Mouse (Mus musculus) hindbrain, embryonic 10.5 days (tissue): ENCODE measurements around the gene Pik3r6. TPM values are rescaled to one million over a fixed set of nuclear protein-coding genes. Genes with fewer than 3 reads are reported as not detected.
A peak's percentile ranks its signal among the peaks of the same experiment; 100 is the strongest.

ENCODE experiments used
- DNase-seq: peaks from one replicate; pipeline ENCODE4 v3.0.0-alpha.2; 2017; ENCODE audit warnings: low spot score
- H3K27ac ChIP-seq: fragments of 300-500 bp; sonication (generic); 2 replicates; pipeline ENCODE4 v1.5.1; 2016; ENCODE audit warnings: mild to moderate bottlenecking, moderate library complexity
- H3K27me3 ChIP-seq: fragments of 300-500 bp; sonication (generic); 2 replicates; pipeline ENCODE4 v1.6.1; 2016; ENCODE audit warnings: mild to moderate bottlenecking; ENCODE audit not compliant: poor library complexity, insufficient read depth, severe bottlenecking
- H3K36me3 ChIP-seq: fragments of 300-500 bp; sonication (generic); 2 replicates; pipeline ENCODE4 v1.6.1; 2016; ENCODE audit warnings: mild to moderate bottlenecking, moderate library complexity
- H3K4me1 ChIP-seq: fragments of 300-500 bp; sonication (generic); replicated peaks from 2 replicates; pipeline ENCODE4 v1.6.1; 2016; ENCODE audit warnings: mild to moderate bottlenecking
- H3K4me3 ChIP-seq: fragments of 300-500 bp; sonication (generic); 2 replicates; pipeline ENCODE4 v1.5.1; 2016; ENCODE audit warnings: mild to moderate bottlenecking, moderate library complexity
- H3K9me3 ChIP-seq: fragments of 300-500 bp; sonication (generic); 2 replicates; pipeline ENCODE4 v1.6.1; 2016; ENCODE audit warnings: mild to moderate bottlenecking, moderate library complexity
- WGBS: fragments of 180-500 bp; shearing (Covaris S2); methylation state at CpG from one replicate; pipeline ENCODE4 v1.1.7; 2016; 5-methylcytosine and 5-hydroxymethylcytosine counted together
- polyA plus RNA-seq: library from polyadenylated mRNA; unstranded; fragments of >200 nt; fragmentation: Nextera tagmentation; extraction: Ambion mirVana; gene quantifications from 2 replicates; pipeline ENCODE4 v1.2.1, GENCODE M21; 2016

The Pik3r6 gene
- polyA plus RNA-seq, 1 experiment from 2014 or later: 2.1 TPM

GRCm38 (mm10) chr11:68520439-68520838, 17.6 kb downstream of the Pik3r6 start:
- H3K9me3 ChIP-seq: peaks cover 11% of the 10 kb centered on the region; the same call in 1 of the 2 replicates
- WGBS: 83% methylated on average over 2 of the region's 2 CpGs
- 0 out of 2 replicates have a peak, but pooled peaks cover 3% of the 10 kb centered on the region for H3K4me1 ChIP-seq
- no peaks in the 10 kb centered on the region for H3K36me3 ChIP-seq
- no peak overlapping the region for H3K27ac ChIP-seq
- H3K27me3 ChIP-seq: no peaks in the 10 kb centered on the region
- DNase-seq: no peak
- no peak overlapping the region for H3K4me3 ChIP-seq

GRCm38 (mm10) chr11:68521352-68521751, 18.5 kb downstream of the Pik3r6 start:
- Histone ChIP-seq H3K36me3 (no peaks in the 10 kb centered on the region), H3K4me3 (no peak overlapping the region), H3K9me3 (peaks cover 11% of the 10 kb centered on the region; the same call in 1 of the 2 replicates), H3K4me1 (0 out of 2 replicates have a peak, but pooled peaks cover 3% of the 10 kb centered on the region), H3K27ac (no peak overlapping the region), H3K27me3 (no peaks in the 10 kb centered on the region)
- WGBS: 85% methylated on average over 5 of the region's 5 CpGs
- no peak for DNase-seq

GRCm38 (mm10) chr11:68526441-68526840, 23.6 kb downstream of the Pik3r6 start:
- no peak overlapping the region for H3K27ac ChIP-seq
- peaks cover 5% of the 10 kb centered on the region; the same call in 1 of the 2 replicates for H3K27me3 ChIP-seq
- no peaks in the 10 kb centered on the region for H3K9me3 ChIP-seq
- no peak overlapping the region for H3K4me3 ChIP-seq
- H3K4me1 ChIP-seq: 0 out of 2 replicates have a peak, but pooled peaks cover 6% of the 10 kb centered on the region
- DNase-seq: no peak
- H3K36me3 ChIP-seq: no peaks in the 10 kb centered on the region
- WGBS: 75% methylated on average over 4 of the region's 4 CpGs

GRCm38 (mm10) chr11:68531066-68531806, 28.4 kb downstream of the Pik3r6 start:
- Histone ChIP-seq H3K4me1 (peaks cover 8% of the 10 kb centered on the region; the same call in 1 of the 2 replicates), H3K9me3 (no peaks in the 10 kb centered on the region), H3K27ac (no peak overlapping the region), H3K4me3 (no peak overlapping the region), H3K27me3 (peaks cover 6% of the 10 kb centered on the region), H3K36me3 (no peaks in the 10 kb centered on the region)
- peak; percentile 41 for DNase-seq
- 28% methylated on average over 16 of the region's 16 CpGs for WGBS

DNA sequence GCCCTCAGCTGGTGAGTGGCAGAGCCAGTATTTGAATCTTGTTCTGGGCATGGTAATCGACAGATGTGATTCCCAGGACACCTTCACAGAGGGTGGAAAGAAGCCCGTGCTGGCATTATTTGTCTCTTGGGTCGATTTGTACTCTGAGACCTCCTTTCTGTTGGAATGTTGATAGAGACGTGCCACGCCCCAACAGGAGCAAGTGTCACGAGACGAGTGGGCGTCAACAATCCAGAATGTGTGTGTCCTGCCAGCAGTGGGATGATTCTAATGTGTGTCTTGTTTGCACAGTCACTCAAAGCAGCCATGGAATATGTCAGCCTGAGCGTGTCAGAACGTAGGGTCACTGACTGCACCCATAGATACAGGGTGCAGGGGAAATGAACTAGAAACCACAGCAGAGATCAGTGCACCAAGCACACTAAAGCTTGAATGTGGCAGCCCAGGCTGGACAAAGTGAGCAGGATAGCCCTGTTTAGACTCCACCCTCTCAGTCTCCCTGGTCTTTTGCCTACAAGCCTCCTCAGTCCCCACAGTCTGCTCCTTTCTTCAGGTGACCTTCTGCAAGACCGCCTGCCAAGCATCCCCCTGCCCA, 29.2 kb downstream of the Pik3r6 start:
- DNase-seq: no peak
- Histone ChIP-seq H3K9me3 (no peaks in the 10 kb centered on the region), H3K27ac (no peak overlapping the region), H3K27me3 (peaks cover 6% of the 10 kb centered on the region), H3K36me3 (no peaks in the 10 kb centered on the region), H3K4me1 (peaks cover 13% of the 10 kb centered on the region), H3K4me3 (no peak overlapping the region)
- WGBS: 79% methylated on average over 11 of the region's 11 CpGs

DNA sequence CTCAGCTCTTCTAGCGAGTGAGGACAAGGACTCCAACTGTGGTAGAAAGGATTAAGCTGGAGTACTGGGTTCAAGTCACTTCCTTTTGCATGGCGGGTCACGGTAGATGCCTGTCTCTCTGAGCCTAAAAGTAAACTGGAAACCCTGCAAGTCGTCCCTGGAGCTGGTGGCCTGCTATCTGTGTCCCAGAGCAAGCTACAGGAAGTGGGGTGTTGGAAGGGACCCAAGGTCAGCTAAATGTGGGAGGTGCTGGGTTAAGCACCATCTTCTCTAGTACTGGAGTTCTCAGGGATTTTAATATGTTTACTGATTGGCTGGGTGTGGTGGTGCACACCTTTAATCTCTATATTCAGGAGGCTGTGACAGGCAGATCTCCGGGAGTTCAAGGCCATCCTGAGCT, 30.0 kb downstream of the Pik3r6 start:
- no peak for DNase-seq
- Histone ChIP-seq H3K4me3 (no peak overlapping the region), H3K27me3 (peaks cover 6% of the 10 kb centered on the region), H3K27ac (no peak overlapping the region), H3K36me3 (no peaks in the 10 kb centered on the region), H3K9me3 (no peaks in the 10 kb centered on the region), H3K4me1 (peaks cover 13% of the 10 kb centered on the region)
- 85% methylated on average over 5 of the region's 5 CpGs for WGBS

DNA sequence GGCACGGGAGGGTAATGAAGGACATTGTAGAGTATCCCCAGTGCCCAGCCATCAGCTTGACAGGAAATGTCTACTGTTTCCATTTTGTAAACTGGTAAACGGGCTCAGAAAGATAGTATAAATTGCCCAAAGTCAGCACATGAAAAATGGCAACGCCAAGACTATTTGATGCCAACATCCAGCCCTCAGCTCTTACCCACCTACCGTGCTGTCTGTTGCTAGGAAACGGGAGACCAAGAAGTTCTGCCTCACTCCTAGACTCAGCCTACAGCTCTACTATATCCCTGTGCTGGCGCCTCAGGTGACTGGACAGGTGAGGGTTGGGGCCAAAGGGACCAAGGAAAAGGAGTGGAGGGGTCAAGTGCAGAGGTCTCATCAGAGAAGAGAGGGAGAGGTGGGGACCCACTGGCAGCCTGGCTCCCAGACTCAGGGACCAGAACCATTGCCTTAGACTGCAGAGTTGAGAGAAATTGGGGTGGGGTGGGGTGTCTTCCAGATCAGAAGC, 31.2 kb downstream of the Pik3r6 start:
- Histone ChIP-seq H3K4me1 (peaks cover 13% of the 10 kb centered on the region), H3K27me3 (peaks cover 6% of the 10 kb centered on the region), H3K27ac (no peak overlapping the region), H3K9me3 (no peaks in the 10 kb centered on the region), H3K36me3 (no peaks in the 10 kb centered on the region), H3K4me3 (no peak overlapping the region)
- DNase-seq: no peak
- WGBS: 85% methylated on average over 6 of the region's 6 CpGs

DNA sequence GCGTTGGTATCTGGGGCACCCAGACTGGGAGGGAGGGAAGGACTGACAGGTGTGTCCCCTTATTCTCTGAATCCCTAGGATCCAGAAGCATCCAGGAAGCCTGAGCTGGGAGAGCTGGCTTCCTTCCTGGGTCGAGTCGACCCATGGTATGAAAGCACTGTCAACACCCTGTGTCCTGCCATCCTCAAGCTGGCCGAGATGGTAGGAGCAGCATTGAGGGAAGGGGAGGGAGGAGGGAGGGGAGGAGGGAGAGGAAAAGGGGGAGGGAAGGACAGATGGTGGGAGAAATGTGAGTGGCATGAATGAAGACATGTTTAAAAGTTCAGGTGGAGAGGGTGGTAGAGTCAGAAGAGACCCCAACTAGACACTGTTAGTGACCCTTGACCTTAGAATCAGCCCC, 33.2 kb downstream of the Pik3r6 start:
- no peaks in the 10 kb centered on the region for H3K36me3 ChIP-seq
- 75% methylated on average over 4 of the region's 4 CpGs for WGBS
- DNase-seq: no peak
- H3K27me3 ChIP-seq: peaks cover 4% of the 10 kb centered on the region
- peaks cover 12% of the 10 kb centered on the region for H3K4me1 ChIP-seq
- no peak overlapping the region for H3K27ac ChIP-seq
- no peaks in the 10 kb centered on the region for H3K9me3 ChIP-seq
- H3K4me3 ChIP-seq: no peak overlapping the region

DNA sequence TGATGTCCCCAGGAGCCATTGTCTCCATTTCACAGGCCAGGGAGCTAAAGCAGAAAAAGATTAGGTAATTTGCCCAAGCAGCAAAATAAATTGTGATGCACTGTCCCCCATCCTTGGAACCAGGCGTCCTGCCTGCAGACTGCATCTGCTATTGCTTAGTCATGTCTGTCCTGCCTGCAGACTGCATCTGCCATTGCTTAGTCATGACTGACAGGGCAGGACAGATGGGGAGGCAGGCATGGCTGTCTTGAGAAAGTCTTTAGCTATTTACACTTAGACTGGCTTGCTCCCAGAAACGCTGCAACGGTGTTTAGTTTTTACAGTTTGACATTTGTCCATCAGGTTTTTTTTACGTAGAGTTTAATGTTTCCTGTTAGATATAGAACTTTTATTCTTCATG, 33.6 kb downstream of the Pik3r6 start:
- WGBS: 59% methylated on average over 4 of the region's 4 CpGs
- no peak overlapping the region for H3K4me3 ChIP-seq
- peak; percentile 55 for DNase-seq
- H3K27ac ChIP-seq: no peak overlapping the region
- H3K27me3 ChIP-seq: peaks cover under 1% of the 10 kb centered on the region
- H3K36me3 ChIP-seq: no peaks in the 10 kb centered on the region
- H3K4me1 ChIP-seq: peaks cover 8% of the 10 kb centered on the region
- no peaks in the 10 kb centered on the region for H3K9me3 ChIP-seq

GRCm38 (mm10) chr11:68539621-68540020, 36.8 kb downstream of the Pik3r6 start:
- Histone ChIP-seq H3K27me3 (peaks cover 8% of the 10 kb centered on the region; the same call in 1 of the 2 replicates), H3K36me3 (no peaks in the 10 kb centered on the region), H3K4me3 (no peak overlapping the region), H3K27ac (no peak overlapping the region), H3K9me3 (no peaks in the 10 kb centered on the region), H3K4me1 (peaks cover 7% of the 10 kb centered on the region)
- DNase-seq: no peak
- 59% methylated on average over 5 of the region's 5 CpGs for WGBS

DNA sequence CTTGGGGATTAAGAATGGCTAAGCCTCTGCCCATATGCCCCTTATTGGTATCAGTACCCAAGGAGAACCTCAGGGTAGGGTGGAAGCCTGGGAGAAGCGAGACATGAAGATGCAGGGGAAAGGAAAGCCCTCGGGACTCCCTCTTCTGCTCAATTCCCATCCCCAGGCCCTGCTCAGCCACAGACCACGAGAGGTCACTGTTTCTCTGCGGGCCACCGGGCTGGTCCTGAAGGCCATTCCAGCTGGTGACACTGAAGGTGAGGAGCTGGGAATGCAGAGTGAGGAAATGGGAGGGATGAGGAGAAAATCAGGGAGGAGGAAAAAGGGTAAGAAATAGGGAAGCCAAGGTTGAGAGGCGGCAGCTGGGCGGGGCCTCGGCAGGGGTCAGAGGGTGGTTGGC, 41.7 kb downstream of the Pik3r6 start:
- Histone ChIP-seq H3K36me3 (no peaks in the 10 kb centered on the region), H3K4me3 (no peak overlapping the region), H3K27me3 (peaks cover 17% of the 10 kb centered on the region), H3K9me3 (no peaks in the 10 kb centered on the region), H3K4me1 (0 out of 2 replicates have a peak, but pooled peaks cover 4% of the 10 kb centered on the region), H3K27ac (no peak overlapping the region)
- DNase-seq: peak; percentile 31
- 10% methylated on average over 8 of the region's 8 CpGs for WGBS

GRCm38 (mm10) chr11:68545172-68545571, 42.4 kb downstream of the Pik3r6 start:
- Histone ChIP-seq H3K9me3 (no peaks in the 10 kb centered on the region), H3K4me1 (0 out of 2 replicates have a peak, but pooled peaks cover 4% of the 10 kb centered on the region), H3K36me3 (no peaks in the 10 kb centered on the region), H3K4me3 (no peak overlapping the region), H3K27ac (no peak overlapping the region), H3K27me3 (peaks cover 17% of the 10 kb centered on the region)
- DNase-seq: no peak
- WGBS: 59% methylated on average over 7 of the region's 7 CpGs

GRCm38 (mm10) chr11:68545682-68546222, 42.9 kb downstream of the Pik3r6 start:
- no peak for DNase-seq
- Histone ChIP-seq H3K36me3 (no peaks in the 10 kb centered on the region), H3K27me3 (peaks cover 17% of the 10 kb centered on the region), H3K4me3 (no peak overlapping the region), H3K9me3 (no peaks in the 10 kb centered on the region), H3K4me1 (0 out of 2 replicates have a peak, but pooled peaks cover 4% of the 10 kb centered on the region), H3K27ac (no peak overlapping the region)
- WGBS: 85% methylated on average over 8 of the region's 8 CpGs
